Mouse (Mus musculus) E14TG2a.4 (cell line): Measurements from ENCODE around the gene Ttc39a.

Source experiments
- CTCF ChIP-seq: conservative IDR thresholded peaks from 2 replicates; pipeline ENCODE4 v1.5.1; 2014; ENCODE audit warnings: low read length
- NANOG ChIP-seq: IDR thresholded peaks from 2 replicates; pipeline ENCODE4 v1.6.1; 2014; ENCODE audit warnings: borderline replicate concordance, low read length, mixed read lengths

DNA sequence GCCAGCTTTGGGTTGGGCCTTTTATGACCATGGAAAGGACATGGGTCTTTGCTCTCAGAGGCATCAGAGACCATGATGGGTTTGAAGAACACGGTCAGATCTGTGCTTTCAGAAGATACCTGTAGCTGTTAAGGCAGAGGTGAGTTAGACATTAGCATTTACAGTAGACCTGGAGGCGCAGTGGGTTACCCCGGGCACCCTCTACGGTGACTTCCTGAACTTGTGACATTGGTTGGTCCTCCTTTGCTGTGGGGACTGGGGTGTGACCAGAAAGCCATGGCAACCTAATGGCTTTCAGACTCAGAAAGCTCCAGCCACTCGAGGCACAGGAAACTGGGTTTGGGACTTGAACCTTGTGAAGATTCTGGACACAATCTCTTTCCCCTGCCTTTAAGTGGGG, 5.8 kb downstream of the Ttc39a start:
- no peak for TF ChIP-seq CTCF
- TF ChIP-seq NANOG, result no peak
